Mouse (Mus musculus) left cerebral cortex, adult 11 months (tissue): ENCODE measurements around the gene Srl.
"Not testable (repeated sequence)": the region's sequence is repeated elsewhere in the genome, so short reads cannot be mapped to it uniquely, and the experiment has no call there.

Experiments
- DNase-seq: peaks from one replicate; pipeline ENCODE4 v3.0.0; 2022; ENCODE audit warnings: low spot score

Srl gene

GRCm38 (mm10) chr16:4517906-4518305 lies 23.7 kb downstream of the Srl start:
- DNase-seq: no peak

GRCm38 (mm10) chr16:4514383-4514782 lies 27.2 kb downstream of the Srl start:
- DNase-seq: no peak

- no peak for DNase-seq
Observed at GRCm38 (mm10) chr16:4512661-4513438, 28.8 kb downstream of the Srl start.

- no peak for DNase-seq
Observed at GRCm38 (mm10) chr16:4511371-4511770, 30.2 kb downstream of the Srl start.

GRCm38 (mm10) chr16:4506181-4506580 lies 35.4 kb downstream of the Srl start:
- no peak for DNase-seq

- DNase-seq: no peak
Observed at GRCm38 (mm10) chr16:4503495-4503894, 38.1 kb downstream of the Srl start.

- DNase-seq: no peak
Observed at GRCm38 (mm10) chr16:4502568-4502967, 39.0 kb downstream of the Srl start.

- no peak for DNase-seq
Observed at GRCm38 (mm10) chr16:4501703-4502102, 39.9 kb downstream of the Srl start.

- no peak for DNase-seq
Observed at GRCm38 (mm10) chr16:4500598-4501385, 40.8 kb downstream of the Srl start.

GRCm38 (mm10) chr16:4497762-4498607 lies 43.6 kb downstream of the Srl start:
- no peak for DNase-seq

GRCm38 (mm10) chr16:4496470-4496869 lies 45.1 kb downstream of the Srl start:
- no peak for DNase-seq

GRCm38 (mm10) chr16:4495861-4496260 lies 45.8 kb downstream of the Srl start:
- no peak for DNase-seq

GRCm38 (mm10) chr16:4492777-4493563 lies 48.6 kb downstream of the Srl start:
- DNase-seq: no peak

- peak; percentile 88 for DNase-seq
Observed at GRCm38 (mm10) chr16:4489114-4489624, 52.4 kb downstream of the Srl start.

- DNase-seq: no peak
Observed at GRCm38 (mm10) chr16:4480616-4481265, 60.9 kb downstream of the Srl start.

- no peak for DNase-seq
Observed at GRCm38 (mm10) chr16:4477591-4478215, 63.9 kb downstream of the Srl start.

- DNase-seq: peak; percentile 91
Observed at GRCm38 (mm10) chr16:4474882-4475803, 66.5 kb downstream of the Srl start.

GRCm38 (mm10) chr16:4474040-4474881 lies 67.4 kb downstream of the Srl start:
- not testable (repeated sequence) for DNase-seq
